Mouse (Mus musculus): Measurements from ENCODE around the gene Rgs3. TPM values are rescaled to one million over a fixed set of nuclear protein-coding genes. Genes with fewer than 3 reads are reported as not detected.

Gene Rgs3
- polyA plus RNA-seq, 1 experiment from 2014 or later, result 37.0 TPM

DNA sequence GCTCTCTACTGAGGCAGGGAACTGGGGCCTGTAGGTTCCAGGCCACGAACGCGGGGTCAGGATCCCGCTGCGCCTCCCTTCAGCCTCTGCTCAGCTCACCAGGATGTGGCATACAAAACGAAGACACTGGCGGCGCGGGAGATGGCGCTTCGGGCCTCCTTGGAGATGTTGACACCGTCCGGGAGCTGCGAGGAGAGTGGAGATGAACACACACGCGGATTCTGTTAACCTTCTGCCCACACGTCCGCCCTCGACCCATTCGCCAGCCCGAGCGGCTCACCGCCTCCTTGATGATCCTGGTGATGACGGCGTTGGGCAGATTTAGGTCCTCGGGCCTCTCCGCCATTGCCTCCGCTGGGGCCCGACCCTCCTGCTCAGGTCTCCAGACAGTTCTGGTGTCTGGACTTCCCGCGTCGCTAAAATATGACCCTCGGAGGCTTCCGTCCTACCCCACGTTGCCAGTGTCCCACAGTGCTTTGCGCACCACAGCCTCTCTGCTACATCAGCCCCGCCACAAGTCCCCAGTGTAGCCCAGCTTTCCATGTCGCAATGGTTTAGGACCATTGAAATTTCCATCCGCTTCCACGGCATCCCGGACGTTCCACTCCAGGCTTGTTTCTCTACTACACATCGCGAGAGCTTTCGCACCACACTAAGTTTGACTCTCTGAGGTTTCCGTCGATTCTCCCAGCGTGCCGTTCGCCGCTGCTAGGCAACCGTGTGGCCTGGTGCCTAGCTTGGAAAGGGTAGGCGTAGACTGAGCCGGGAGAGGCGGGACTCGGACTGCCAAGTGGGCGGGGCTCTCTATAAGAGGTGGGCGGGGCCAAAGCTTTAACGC is 34.8 kb upstream of the Rgs3 start, which contains the start of the genes Pole3 and 4933430I17Rik:
Pole3 (minus strand) TSS at position 418 of the 838 bp plus-strand sequence.
4933430I17Rik (plus strand) TSS at position 719 of the 838 bp plus-strand sequence.
- no peak for TF ChIP-seq CTCF (IDR thresholded peaks at IDR 0.05; ENCODE audit: low read depth)
- ATAC-seq (ENCODE audit: insufficient read depth), result peak; percentile 98

GRCm38 (mm10) chr4:62525489-62525811 is 34.2 kb upstream of the Rgs3 start:
- peak overlapping the region; percentile 86 for H3K4me3 ChIP-seq (ENCODE audit: low read depth, low read length)
- H3K9me3 ChIP-seq (ENCODE audit: low read depth, low read length), result no peaks in the 10 kb centered on the region
- no peak overlapping the region for H3K27ac ChIP-seq (ENCODE audit: low read depth)
- peak overlapping the region; percentile 93 for H3K4me2 ChIP-seq
- H3K4me1 ChIP-seq (ENCODE audit: insufficient read depth), result peaks cover 6% of the 10 kb centered on the region
- peak overlapping the region; percentile 25; the same call in 1 of the 2 replicates for H3K9ac ChIP-seq
- 2% methylated on average over 10 of the region's 10 CpGs for WGBS
- ATAC-seq (ENCODE audit: insufficient read depth), result no peak
- no peak for DNase-seq
- H3K36me3 ChIP-seq (ENCODE audit: insufficient read depth), result peaks cover 12% of the 10 kb centered on the region; the same call in 1 of the 2 replicates
- no peak for TF ChIP-seq CTCF (IDR thresholded peaks at IDR 0.05; ENCODE audit: low read depth)
- H3K27me3 ChIP-seq (ENCODE audit: insufficient read depth, low read length), result no peaks in the 10 kb centered on the region

More for the DNA sequence above, 34.8 kb upstream of the Rgs3 start, which contains the start of the genes Pole3 and 4933430I17Rik:
- peak within 1 kb of the TSS; percentile 93 for H3K4me2 ChIP-seq
- peaks cover 12% of the 10 kb centered on the region; the same call in 1 of the 2 replicates for H3K36me3 ChIP-seq (ENCODE audit: insufficient read depth)
- H3K4me1 ChIP-seq (ENCODE audit: insufficient read depth), result peaks cover 8% of the 10 kb centered on the region
- H3K4me3 ChIP-seq (ENCODE audit: low read depth, low read length), result peak within 1 kb of the TSS; percentile 86
- peak; percentile 100 for DNase-seq
- no peaks in the 10 kb centered on the region for H3K27me3 ChIP-seq (ENCODE audit: insufficient read depth, low read length)
- H3K9ac ChIP-seq, result peak within 1 kb of the TSS; percentile 91
- peak within 1 kb of the TSS; percentile 92 for H3K27ac ChIP-seq (ENCODE audit: low read depth)
- H3K9me3 ChIP-seq (ENCODE audit: low read depth, low read length), result no peaks in the 10 kb centered on the region
- under 1% methylated on average over 59 of the region's 59 CpGs for WGBS

GRCm38 (mm10) chr4:62526256-62526655 is 33.4 kb upstream of the Rgs3 start:
- Histone ChIP-seq H3K4me1 (ENCODE audit: insufficient read depth) (peaks cover 6% of the 10 kb centered on the region), H3K9me3 (ENCODE audit: low read depth, low read length) (no peaks in the 10 kb centered on the region), H3K27ac (ENCODE audit: low read depth) (no peak overlapping the region), H3K27me3 (ENCODE audit: insufficient read depth, low read length) (no peaks in the 10 kb centered on the region), H3K9ac (no peak overlapping the region), H3K4me2 (no peak overlapping the region), H3K36me3 (ENCODE audit: insufficient read depth) (peaks cover 12% of the 10 kb centered on the region; the same call in 1 of the 2 replicates), H3K4me3 (ENCODE audit: low read depth, low read length) (no peak overlapping the region)
- no peak for DNase-seq
- TF ChIP-seq CTCF (IDR thresholded peaks at IDR 0.05; ENCODE audit: low read depth), result no peak
- ATAC-seq (ENCODE audit: insufficient read depth), result no peak
- WGBS, result 67% methylated on average over 2 of the region's 2 CpGs

DNA sequence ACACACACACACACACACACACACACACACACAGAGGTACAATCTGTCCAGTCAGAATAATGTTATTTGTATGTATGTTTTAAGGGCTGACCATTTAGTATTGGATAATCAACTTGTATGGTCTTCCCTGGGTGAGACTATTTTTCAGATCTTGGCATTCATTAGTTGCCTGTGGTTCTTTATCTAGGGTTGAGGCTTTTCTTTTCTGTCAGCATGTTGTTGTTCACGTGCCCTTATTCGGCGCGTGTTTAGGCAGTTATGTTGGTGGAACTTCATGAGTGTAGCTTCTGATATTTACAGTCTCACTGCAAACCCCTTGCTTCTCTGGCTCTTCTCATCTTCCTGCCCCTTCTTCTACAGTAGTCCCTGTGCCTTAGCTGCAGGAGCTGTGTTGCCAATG is 32.0 kb upstream of the Rgs3 start:
- no peaks in the 10 kb centered on the region for H3K9me3 ChIP-seq (ENCODE audit: low read depth, low read length)

DNA sequence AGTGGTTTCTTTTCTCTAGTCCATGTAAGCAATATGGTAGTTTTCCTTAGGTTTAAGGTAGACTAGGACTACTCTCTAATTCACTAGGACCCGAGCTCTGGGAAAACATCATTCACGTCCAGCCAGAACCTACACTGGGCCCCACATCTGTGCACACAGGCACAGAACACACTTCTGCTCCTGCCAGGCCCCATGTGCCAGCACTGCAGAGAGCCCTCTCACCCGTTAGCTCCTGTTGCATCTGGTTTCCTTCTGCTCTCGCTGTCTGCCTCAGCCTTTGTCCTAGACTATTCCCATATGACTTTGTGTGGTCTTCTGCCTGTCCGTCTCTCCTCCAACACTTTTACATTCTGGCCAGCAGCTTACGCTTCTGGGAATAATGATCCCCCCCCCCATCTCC is 25.9 kb upstream of the Rgs3 start:
- TF ChIP-seq CTCF (IDR thresholded peaks at IDR 0.05; ENCODE audit: low read depth), result no peak
- no peak for ATAC-seq (ENCODE audit: insufficient read depth)
- 58% methylated on average over 6 of the region's 6 CpGs for WGBS
- Histone ChIP-seq H3K4me1 (ENCODE audit: insufficient read depth) (no peaks in the 10 kb centered on the region), H3K4me3 (ENCODE audit: low read depth, low read length) (no peak overlapping the region), H3K27ac (ENCODE audit: low read depth) (no peak overlapping the region), H3K36me3 (ENCODE audit: insufficient read depth) (no peaks in the 10 kb centered on the region), H3K9me3 (ENCODE audit: low read depth, low read length) (no peaks in the 10 kb centered on the region), H3K9ac (no peak overlapping the region), H3K4me2 (no peak overlapping the region), H3K27me3 (ENCODE audit: insufficient read depth, low read length) (no peaks in the 10 kb centered on the region)
- DNase-seq, result no peak

More for the DNA sequence above, 32.0 kb upstream of the Rgs3 start:
- Histone ChIP-seq H3K36me3 (ENCODE audit: insufficient read depth) (peaks cover 6% of the 10 kb centered on the region; the same call in 1 of the 2 replicates), H3K4me1 (ENCODE audit: insufficient read depth) (peaks cover 6% of the 10 kb centered on the region), H3K4me2 (no peak overlapping the region), H3K9ac (no peak overlapping the region), H3K4me3 (ENCODE audit: low read depth, low read length) (no peak overlapping the region), H3K27me3 (ENCODE audit: insufficient read depth, low read length) (no peaks in the 10 kb centered on the region), H3K27ac (ENCODE audit: low read depth) (no peak overlapping the region)
- 81% methylated on average over 4 of the region's 4 CpGs for WGBS
- TF ChIP-seq CTCF (IDR thresholded peaks at IDR 0.05; ENCODE audit: low read depth), result no peak
- ATAC-seq (ENCODE audit: insufficient read depth) (no peak), DNase-seq (no peak)

DNA sequence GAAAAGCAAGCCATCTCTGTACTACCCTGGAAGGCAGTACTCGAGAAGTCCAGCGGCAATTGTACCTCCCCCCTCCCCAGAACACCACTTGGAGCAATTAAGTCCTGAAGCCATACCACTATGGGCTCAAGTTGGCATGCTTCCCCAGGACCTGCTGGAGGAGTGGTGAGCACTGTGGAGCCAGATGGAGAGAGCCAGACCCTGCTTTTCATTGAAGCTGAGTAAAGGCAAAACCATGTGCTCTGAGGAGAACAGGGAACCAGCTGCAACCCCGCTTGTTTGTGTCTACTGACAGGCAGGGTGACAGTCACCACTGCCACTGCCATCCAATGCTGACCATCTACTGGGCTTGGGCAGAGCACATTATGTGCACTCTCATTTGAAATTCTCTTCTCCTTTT is 17.8 kb upstream of the Rgs3 start:
- Histone ChIP-seq H3K9ac (no peak overlapping the region), H3K4me1 (ENCODE audit: insufficient read depth) (no peaks in the 10 kb centered on the region), H3K4me2 (no peak overlapping the region), H3K4me3 (ENCODE audit: low read depth, low read length) (no peak overlapping the region), H3K27me3 (ENCODE audit: insufficient read depth, low read length) (no peaks in the 10 kb centered on the region), H3K27ac (ENCODE audit: low read depth) (no peak overlapping the region), H3K9me3 (ENCODE audit: low read depth, low read length) (no peaks in the 10 kb centered on the region), H3K36me3 (ENCODE audit: insufficient read depth) (no peaks in the 10 kb centered on the region)
- ATAC-seq (ENCODE audit: insufficient read depth) (no peak), DNase-seq (no peak)
- no peak for TF ChIP-seq CTCF (IDR thresholded peaks at IDR 0.05; ENCODE audit: low read depth)
- 78% methylated on average over 3 of the region's 3 CpGs for WGBS

DNA sequence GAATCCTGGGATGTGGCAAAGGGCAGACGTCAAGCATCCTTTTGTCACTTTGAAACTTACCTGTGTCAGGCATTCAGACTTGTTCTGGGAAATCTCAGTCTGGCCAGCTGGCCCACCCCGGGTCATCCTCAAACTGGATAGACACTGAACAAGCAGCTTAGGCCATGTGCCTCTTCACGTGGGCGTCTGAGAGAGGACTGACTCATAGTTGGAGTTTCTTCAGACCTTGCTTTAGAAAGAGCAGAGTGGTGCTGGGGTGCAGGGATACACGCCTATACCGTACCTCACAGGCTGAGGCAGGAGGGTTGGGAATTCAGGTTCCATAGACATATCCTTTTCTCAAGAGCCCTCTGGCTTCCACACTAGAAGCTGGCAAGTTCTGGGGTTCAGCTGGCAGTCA is 15.9 kb upstream of the Rgs3 start:
- no peak for TF ChIP-seq CTCF (IDR thresholded peaks at IDR 0.05; ENCODE audit: low read depth)
- H3K27me3 ChIP-seq (ENCODE audit: insufficient read depth, low read length), result no peaks in the 10 kb centered on the region
- no peak for DNase-seq
- WGBS, result 82% methylated on average over 6 of the region's 6 CpGs
- H3K9ac ChIP-seq, result no peak overlapping the region
- H3K27ac ChIP-seq (ENCODE audit: low read depth), result no peak overlapping the region
- ATAC-seq (ENCODE audit: insufficient read depth), result no peak
- H3K4me1 ChIP-seq (ENCODE audit: insufficient read depth), result no peaks in the 10 kb centered on the region
- H3K36me3 ChIP-seq (ENCODE audit: insufficient read depth), result no peaks in the 10 kb centered on the region
- H3K4me3 ChIP-seq (ENCODE audit: low read depth, low read length), result no peak overlapping the region
- H3K9me3 ChIP-seq (ENCODE audit: low read depth, low read length), result no peaks in the 10 kb centered on the region
- no peak overlapping the region for H3K4me2 ChIP-seq

Measured in lung, embryonic 14.5 days (tissue).